Mouse (Mus musculus) brown adipose tissue, adult 24 weeks (tissue): Measurements from ENCODE around the gene Sp6. TPM values are rescaled to one million over a fixed set of nuclear protein-coding genes. Genes with fewer than 3 reads are reported as not detected.

Experiments used
- H3K27ac ChIP-seq: fragments of 200-500 bp; replicated peaks from 2 replicates; pipeline ENCODE4 v1.5.1; 2012; ENCODE audit warnings: low read depth, mild to moderate bottlenecking, low read length
- H3K4me1 ChIP-seq: fragments of 200-500 bp; 2 replicates; pipeline ENCODE4 v1.6.1; 2012; ENCODE audit warnings: low read length, mixed read lengths; ENCODE audit not compliant: control insufficient read depth, insufficient read depth, insufficient read length
- H3K4me3 ChIP-seq: fragments of 200-500 bp; 2 replicates; pipeline ENCODE4 v1.5.1; 2012; ENCODE audit warnings: low read depth, mild to moderate bottlenecking, low read length, moderate library complexity; ENCODE audit not compliant: insufficient read depth
- polyA plus RNA-seq: library from polyadenylated mRNA; stranded (reverse); fragments of >200 nt; gene quantifications from 2 replicates; pipeline ENCODE4 v1.2.4, GENCODE M21; 2012; ENCODE audit not compliant: missing spikeins, insufficient read depth, insufficient read length

Gene Sp6
- polyA plus RNA-seq, 1 experiment, result not detected

GRCm38 (mm10) chr11:97050216-97050943 is 37.2 kb downstream of the Sp6 start, which contains the start of gene Osbpl7:
Osbpl7 (plus strand) TSS chr11:97050628.
- Histone ChIP-seq H3K4me1 (peaks cover 13% of the 10 kb centered on the region), H3K27ac (no peak within 1 kb of the TSS), H3K4me3 (peak within 1 kb of the TSS; percentile 78)

GRCm38 (mm10) chr11:97050944-97051586 is 37.9 kb downstream of the Sp6 start:
- peak overlapping the region; percentile 78 for H3K4me3 ChIP-seq
- H3K27ac ChIP-seq, result no peak overlapping the region
- peaks cover 13% of the 10 kb centered on the region for H3K4me1 ChIP-seq

- no peak overlapping the region for H3K27ac ChIP-seq
- H3K4me1 ChIP-seq, result peaks cover 13% of the 10 kb centered on the region
- peak overlapping the region; percentile 78; the same call in 1 of the 2 replicates for H3K4me3 ChIP-seq
Observed at GRCm38 (mm10) chr11:97052219-97052646, 39.0 kb downstream of the Sp6 start.

- H3K4me1 ChIP-seq, result no peaks in the 10 kb centered on the region
- H3K4me3 ChIP-seq, result no peak overlapping the region
- H3K27ac ChIP-seq, result no peak overlapping the region
Observed at GRCm38 (mm10) chr11:97063274-97063920, 50.2 kb downstream of the Sp6 start.

GRCm38 (mm10) chr11:97063921-97064295 is 50.7 kb downstream of the Sp6 start:
- Histone ChIP-seq H3K27ac (no peak overlapping the region), H3K4me3 (no peak overlapping the region), H3K4me1 (no peaks in the 10 kb centered on the region)

- H3K4me3 ChIP-seq, result no peak overlapping the region
- no peak overlapping the region for H3K27ac ChIP-seq
- no peaks in the 10 kb centered on the region for H3K4me1 ChIP-seq
Observed at GRCm38 (mm10) chr11:97065538-97066295, 52.5 kb downstream of the Sp6 start.

GRCm38 (mm10) chr11:97066656-97067360 is 53.6 kb downstream of the Sp6 start:
- no peaks in the 10 kb centered on the region for H3K4me1 ChIP-seq
- H3K27ac ChIP-seq, result no peak overlapping the region
- H3K4me3 ChIP-seq, result no peak overlapping the region

- Histone ChIP-seq H3K4me1 (no peaks in the 10 kb centered on the region), H3K27ac (no peak overlapping the region), H3K4me3 (no peak overlapping the region)
Observed at GRCm38 (mm10) chr11:97069333-97069732, 56.1 kb downstream of the Sp6 start.

- Histone ChIP-seq H3K4me1 (no peaks in the 10 kb centered on the region), H3K4me3 (no peak overlapping the region), H3K27ac (no peak overlapping the region)
Observed at GRCm38 (mm10) chr11:97069770-97070169, 56.6 kb downstream of the Sp6 start.

GRCm38 (mm10) chr11:97071129-97071528 is 57.9 kb downstream of the Sp6 start:
- no peaks in the 10 kb centered on the region for H3K4me1 ChIP-seq
- H3K4me3 ChIP-seq, result no peak overlapping the region
- H3K27ac ChIP-seq, result no peak overlapping the region

- no peaks in the 10 kb centered on the region for H3K4me1 ChIP-seq
- no peak overlapping the region for H3K27ac ChIP-seq
- no peak overlapping the region for H3K4me3 ChIP-seq
Observed at GRCm38 (mm10) chr11:97072533-97072932, 59.3 kb downstream of the Sp6 start.

GRCm38 (mm10) chr11:97074235-97074634 is 61.0 kb downstream of the Sp6 start:
- Histone ChIP-seq H3K4me3 (no peak overlapping the region), H3K27ac (no peak overlapping the region), H3K4me1 (no peaks in the 10 kb centered on the region)
